Mouse (Mus musculus) hindbrain, embryonic 11.5 days (tissue): ENCODE measurements around the gene Ccnf. TPM values are rescaled to one million over a fixed set of nuclear protein-coding genes. Genes with fewer than 3 reads are reported as not detected.
A peak's percentile ranks its signal among the peaks of the same experiment; 100 is the strongest.

ENCODE experiments used
- ATAC-seq: fragments of 200-750 bp; cut with Nextera tagmentation; 2 replicates; pipeline ENCODE4 v1.8.0; 2017; ENCODE audit warnings: mild to moderate bottlenecking, moderate TSS enrichment, moderate library complexity; ENCODE audit not compliant: low FRiP score
- DNase-seq: peaks from one replicate; pipeline ENCODE4 v3.0.0-alpha.2; 2015; ENCODE audit warnings: low spot score
- H3K27ac ChIP-seq: fragments of 300-500 bp; sonication (generic); 2 replicates; pipeline ENCODE4 v1.5.1; 2014; ENCODE audit warnings: mild to moderate bottlenecking, low read depth, low read length
- H3K27me3 ChIP-seq: fragments of 300-500 bp; sonication (generic); 2 replicates; pipeline ENCODE4 v1.6.1; 2014; ENCODE audit warnings: mild to moderate bottlenecking, low read length, moderate library complexity, mixed read lengths; ENCODE audit not compliant: control insufficient read depth, insufficient read depth
- H3K36me3 ChIP-seq: fragments of 300-500 bp; sonication (generic); 2 replicates; pipeline ENCODE4 v1.6.1; 2014; ENCODE audit warnings: mild to moderate bottlenecking, low read length, moderate library complexity, mixed read lengths; ENCODE audit not compliant: control insufficient read depth, insufficient read depth
- H3K4me1 ChIP-seq: fragments of 300-500 bp; sonication (generic); replicated peaks from 2 replicates; pipeline ENCODE4 v1.6.1; 2014; ENCODE audit warnings: low read length, mixed read lengths; ENCODE audit not compliant: control insufficient read depth, insufficient read depth
- H3K4me2 ChIP-seq: fragments of 300-500 bp; sonication (generic); replicated peaks from 2 replicates; pipeline ENCODE4 v1.6.1; 2014; ENCODE audit warnings: mild to moderate bottlenecking, low read depth, low read length
- H3K4me3 ChIP-seq: fragments of 300-500 bp; sonication (generic); 2 replicates; pipeline ENCODE4 v1.5.1; 2014; ENCODE audit warnings: low read depth, low read length
- H3K9ac ChIP-seq: fragments of 300-500 bp; sonication (generic); 2 replicates; pipeline ENCODE4 v1.6.1; 2014; ENCODE audit warnings: low read depth, low read length
- H3K9me3 ChIP-seq: fragments of 300-500 bp; sonication (generic); 2 replicates; pipeline ENCODE4 v1.6.1; 2016; ENCODE audit warnings: low read length; ENCODE audit not compliant: control insufficient read depth
- WGBS: fragments of 180-500 bp; shearing (Covaris S2); extraction: QIAGEN DNeasy Blood & Tissue Kit; methylation state at CpG from one replicate; pipeline ENCODE4 v1.1.7; 2014; 5-methylcytosine and 5-hydroxymethylcytosine counted together
- polyA plus RNA-seq: library from polyadenylated mRNA; unstranded; fragments of >200 nt; fragmentation: Nextera tagmentation; extraction: Ambion mirVana; gene quantifications from 2 replicates; pipeline ENCODE4 v1.2.1, GENCODE M21; 2014

Gene Ccnf
- polyA plus RNA-seq, 1 experiment from 2014 or later, result 63.6 TPM

- no peak for DNase-seq
- H3K9me3 ChIP-seq, result no peaks in the 10 kb centered on the region
- H3K36me3 ChIP-seq, result peaks cover 35% of the 10 kb centered on the region
- no peaks in the 10 kb centered on the region for H3K4me1 ChIP-seq
- no peak overlapping the region for H3K27ac ChIP-seq
- no peaks in the 10 kb centered on the region for H3K27me3 ChIP-seq
- no peak overlapping the region for H3K4me3 ChIP-seq
- no peak overlapping the region for H3K9ac ChIP-seq
- 95% methylated on average over 7 of the region's 7 CpGs for WGBS
- H3K4me2 ChIP-seq, result no peak overlapping the region
- no peak for ATAC-seq
These were observed 14.4 kb downstream of the Ccnf start for GRCm38 (mm10) chr17:24236921-24237320.

GRCm38 (mm10) chr17:24236479-24236878 lies 14.8 kb downstream of the Ccnf start:
- Histone ChIP-seq H3K27ac (no peak overlapping the region), H3K9me3 (no peaks in the 10 kb centered on the region), H3K4me2 (no peak overlapping the region), H3K4me1 (no peaks in the 10 kb centered on the region), H3K36me3 (peaks cover 35% of the 10 kb centered on the region), H3K4me3 (no peak overlapping the region), H3K9ac (no peak overlapping the region), H3K27me3 (no peaks in the 10 kb centered on the region)
- ATAC-seq (no peak), DNase-seq (no peak)
- WGBS, result 100% methylated on average over 1 of the region's 1 CpGs

GRCm38 (mm10) chr17:24227941-24228340 lies 23.3 kb downstream of the Ccnf start:
- Histone ChIP-seq H3K9ac (no peak overlapping the region), H3K27ac (no peak overlapping the region), H3K9me3 (no peaks in the 10 kb centered on the region), H3K4me1 (no peaks in the 10 kb centered on the region), H3K27me3 (no peaks in the 10 kb centered on the region), H3K4me3 (no peak overlapping the region), H3K36me3 (peaks cover 5% of the 10 kb centered on the region), H3K4me2 (no peak overlapping the region)
- 88% methylated on average over 7 of the region's 7 CpGs for WGBS
- ATAC-seq, result no peak
- no peak for DNase-seq

GRCm38 (mm10) chr17:24226721-24227120 lies 24.6 kb downstream of the Ccnf start:
- Histone ChIP-seq H3K4me2 (no peak overlapping the region), H3K27me3 (no peaks in the 10 kb centered on the region), H3K27ac (no peak overlapping the region), H3K36me3 (peaks cover 5% of the 10 kb centered on the region), H3K9me3 (no peaks in the 10 kb centered on the region), H3K9ac (no peak overlapping the region), H3K4me1 (no peaks in the 10 kb centered on the region), H3K4me3 (no peak overlapping the region)
- DNase-seq (no peak), ATAC-seq (no peak)
- WGBS, result 94% methylated on average over 8 of the region's 8 CpGs

- H3K9ac ChIP-seq, result no peak overlapping the region
- no peaks in the 10 kb centered on the region for H3K27me3 ChIP-seq
- WGBS, result 93% methylated on average over 5 of the region's 5 CpGs
- no peak overlapping the region for H3K4me3 ChIP-seq
- H3K4me1 ChIP-seq, result no peaks in the 10 kb centered on the region
- H3K9me3 ChIP-seq, result no peaks in the 10 kb centered on the region
- H3K36me3 ChIP-seq, result peaks cover 5% of the 10 kb centered on the region
- H3K27ac ChIP-seq, result no peak overlapping the region
- ATAC-seq (no peak), DNase-seq (no peak)
- no peak overlapping the region for H3K4me2 ChIP-seq
These were observed 25.4 kb downstream of the Ccnf start for GRCm38 (mm10) chr17:24225851-24226250.

- Histone ChIP-seq H3K9ac (no peak overlapping the region), H3K27me3 (no peaks in the 10 kb centered on the region), H3K9me3 (no peaks in the 10 kb centered on the region), H3K36me3 (peaks cover 3% of the 10 kb centered on the region; the same call in 1 of the 2 replicates), H3K27ac (no peak overlapping the region), H3K4me1 (peaks cover 5% of the 10 kb centered on the region), H3K4me3 (no peak overlapping the region), H3K4me2 (no peak overlapping the region)
- 93% methylated on average over 8 of the region's 10 CpGs for WGBS
- DNase-seq, result no peak
- ATAC-seq, result no peak
These were observed 26.5 kb downstream of the Ccnf start for GRCm38 (mm10) chr17:24224741-24225140.

GRCm38 (mm10) chr17:24223513-24223912 lies 27.8 kb downstream of the Ccnf start:
- Histone ChIP-seq H3K36me3 (peaks cover 3% of the 10 kb centered on the region; the same call in 1 of the 2 replicates), H3K9ac (no peak overlapping the region)
- WGBS, result 90% methylated on average over 5 of the region's 5 CpGs

GRCm38 (mm10) chr17:24222653-24223052 lies 28.6 kb downstream of the Ccnf start:
- no peak overlapping the region for H3K4me2 ChIP-seq
- no peak overlapping the region for H3K27ac ChIP-seq
- no peaks in the 10 kb centered on the region for H3K27me3 ChIP-seq
- no peaks in the 10 kb centered on the region for H3K36me3 ChIP-seq
- peaks cover 8% of the 10 kb centered on the region for H3K4me1 ChIP-seq
- DNase-seq, result no peak
- no peak overlapping the region for H3K4me3 ChIP-seq
- no peak for ATAC-seq
- H3K9ac ChIP-seq, result no peak overlapping the region
- 81% methylated on average over 6 of the region's 6 CpGs for WGBS
- H3K9me3 ChIP-seq, result no peaks in the 10 kb centered on the region

More at GRCm38 (mm10) chr17:24223513-24223912, 27.8 kb downstream of the Ccnf start:
- ATAC-seq, result no peak
- no peak for DNase-seq
- no peak overlapping the region for H3K4me2 ChIP-seq
- peaks cover 8% of the 10 kb centered on the region for H3K4me1 ChIP-seq
- H3K27me3 ChIP-seq, result no peaks in the 10 kb centered on the region
- no peak overlapping the region for H3K4me3 ChIP-seq
- H3K27ac ChIP-seq, result no peak overlapping the region
- H3K9me3 ChIP-seq, result no peaks in the 10 kb centered on the region

GRCm38 (mm10) chr17:24220435-24221411 lies 30.6 kb downstream of the Ccnf start, which contains the start of gene Tedc2:
TSS of gene Tedc2 (minus strand) at chr17:24220851.
- 0 out of 2 replicates have a peak within 1 kb of the TSS, but pooled peaks have one; percentile 13 for H3K27ac ChIP-seq
- ATAC-seq (peak; percentile 94), DNase-seq (peak; percentile 93)
- WGBS, result 5% methylated on average over 41 of the region's 41 CpGs
- peak within 1 kb of the TSS; percentile 85 for H3K9ac ChIP-seq
- peaks cover 8% of the 10 kb centered on the region for H3K4me1 ChIP-seq
- peak within 1 kb of the TSS; percentile 87 for H3K4me3 ChIP-seq
- no peaks in the 10 kb centered on the region for H3K27me3 ChIP-seq
- H3K4me2 ChIP-seq, result peak within 1 kb of the TSS; percentile 85
- H3K9me3 ChIP-seq, result no peaks in the 10 kb centered on the region
- peaks cover 4% of the 10 kb centered on the region; the same call in 1 of the 2 replicates for H3K36me3 ChIP-seq
